Mouse (Mus musculus): ENCODE data around the gene Dst. TPM values are rescaled to one million over a fixed set of nuclear protein-coding genes. Genes with fewer than 3 reads are reported as not detected.

Dst gene
- total RNA-seq, 2 experiments from 2014 or later: 0.37 to 0.71 TPM

GRCm38 (mm10) chr1:34017323-34017722 lies 109.3 kb downstream of the Dst start:
- no peak for ATAC-seq (ENCODE audit: poor library complexity, severe bottlenecking)

DNA sequence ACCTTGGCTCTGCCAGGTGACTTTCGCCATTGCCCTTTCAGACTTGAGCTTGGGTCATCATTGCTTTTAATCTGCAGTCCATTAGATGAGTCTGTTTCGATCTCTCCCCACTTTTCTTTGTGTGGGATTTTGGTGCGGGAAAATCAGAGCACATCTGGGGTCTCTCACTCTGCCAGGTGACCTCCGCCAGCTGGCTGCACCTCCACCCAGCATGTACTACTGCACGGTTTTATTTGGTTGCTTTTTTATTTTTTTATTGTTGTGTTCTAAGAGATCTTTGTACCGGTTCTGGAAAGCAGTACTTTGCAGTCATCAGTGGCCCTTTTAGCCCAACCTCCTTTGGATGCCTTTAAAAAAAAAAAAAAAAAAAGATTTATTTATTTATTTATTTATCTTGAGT lies 112.6 kb downstream of the Dst start:
- ATAC-seq (ENCODE audit: poor library complexity, severe bottlenecking): no peak

GRCm38 (mm10) chr1:34021574-34021973 lies 113.5 kb downstream of the Dst start:
- no peak for ATAC-seq (ENCODE audit: poor library complexity, severe bottlenecking)

DNA sequence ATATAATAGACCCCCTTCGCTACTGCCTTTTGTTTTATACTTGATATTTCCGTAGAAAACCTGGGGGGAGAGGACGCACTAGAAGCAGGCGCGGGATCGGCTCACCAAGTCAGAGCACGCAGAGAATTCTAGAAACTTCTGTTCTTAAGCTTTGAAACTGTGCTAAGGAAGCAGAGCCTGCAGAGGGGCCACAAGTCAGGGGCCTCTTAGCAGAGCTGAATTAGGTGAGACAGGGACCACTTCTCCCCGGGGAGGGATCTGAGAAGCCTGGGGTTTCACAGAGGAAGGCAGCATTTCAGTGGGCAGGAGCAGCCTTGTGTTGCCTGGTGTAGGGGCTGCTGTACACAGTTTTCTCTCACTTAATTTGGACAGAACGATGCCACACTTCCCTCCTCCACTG lies 115.1 kb downstream of the Dst start:
- ATAC-seq (ENCODE audit: poor library complexity, severe bottlenecking): no peak

DNA sequence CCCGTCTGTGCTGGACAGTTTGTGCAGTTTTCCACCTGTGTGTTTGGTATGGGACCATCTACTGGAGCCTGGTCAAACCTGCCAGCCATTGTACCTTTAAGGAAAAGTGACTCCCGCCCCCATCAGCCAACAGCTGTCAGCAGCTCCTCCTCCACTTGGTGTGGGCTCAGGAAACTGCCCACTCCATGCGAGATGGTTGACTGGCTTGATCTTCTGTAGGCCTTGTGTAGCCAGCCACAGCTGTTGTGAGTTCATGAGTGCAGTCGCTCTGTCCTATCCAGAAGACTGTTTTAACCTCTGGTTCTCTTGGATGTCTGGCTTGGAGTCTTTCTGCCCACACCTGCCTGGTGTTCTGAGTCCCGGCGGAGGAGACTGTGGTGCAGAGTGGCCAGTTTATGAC lies 117.9 kb downstream of the Dst start:
- no peak for ATAC-seq (ENCODE audit: poor library complexity, severe bottlenecking)

- no peak for ATAC-seq (ENCODE audit: poor library complexity, severe bottlenecking)
Observed at GRCm38 (mm10) chr1:34028722-34029121, 120.7 kb downstream of the Dst start.

GRCm38 (mm10) chr1:34030330-34031021 lies 122.5 kb downstream of the Dst start:
- ATAC-seq (ENCODE audit: poor library complexity, severe bottlenecking): no peak

GRCm38 (mm10) chr1:34033052-34033451 lies 125.0 kb downstream of the Dst start:
- no peak for ATAC-seq (ENCODE audit: poor library complexity, severe bottlenecking)

DNA sequence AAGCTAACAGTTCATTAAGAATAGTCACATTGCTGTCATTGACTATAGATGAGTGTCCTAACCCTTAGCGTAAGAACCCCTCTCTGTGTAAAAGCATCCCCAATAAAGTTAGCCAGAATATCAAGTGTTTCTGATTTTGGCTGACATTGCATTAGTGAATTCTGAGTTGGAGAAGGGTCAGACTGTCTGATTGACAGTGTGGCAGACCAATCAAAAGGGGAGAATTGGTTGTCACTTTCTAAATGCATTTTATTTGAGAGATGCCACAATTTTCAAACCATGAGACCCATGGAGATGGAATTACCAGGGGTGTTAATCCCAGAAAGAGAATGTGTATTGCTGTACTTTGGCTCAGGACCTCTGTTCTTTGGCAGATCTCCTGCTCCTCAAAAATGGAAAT lies 125.5 kb downstream of the Dst start:
- no peak for ATAC-seq (ENCODE audit: poor library complexity, severe bottlenecking)

DNA sequence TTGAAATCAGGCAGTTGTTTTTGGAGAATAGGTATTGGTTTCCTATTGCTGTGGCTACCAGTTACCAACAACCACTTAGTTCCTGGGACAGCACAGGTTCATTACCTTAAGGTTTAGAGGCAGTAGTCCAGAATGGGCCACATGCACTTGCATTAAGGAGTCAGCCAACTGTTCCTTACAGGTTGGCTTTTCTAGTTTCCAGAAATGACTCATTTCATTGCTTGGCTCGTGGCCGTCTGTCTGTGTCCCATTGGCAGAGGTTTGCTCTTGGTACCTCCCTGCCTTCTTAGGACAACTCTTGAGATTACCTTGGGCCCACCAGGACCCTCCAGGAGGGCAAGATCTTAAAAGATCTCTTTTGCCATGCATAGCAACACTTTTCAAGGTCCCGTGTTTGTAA lies 125.9 kb downstream of the Dst start:
- no peak for ATAC-seq (ENCODE audit: poor library complexity, severe bottlenecking)

GRCm38 (mm10) chr1:34036111-34036510 lies 128.1 kb downstream of the Dst start:
- no peak for ATAC-seq (ENCODE audit: poor library complexity, severe bottlenecking)

GRCm38 (mm10) chr1:34038571-34038970 lies 130.5 kb downstream of the Dst start:
- ATAC-seq (ENCODE audit: poor library complexity, severe bottlenecking): no peak

DNA sequence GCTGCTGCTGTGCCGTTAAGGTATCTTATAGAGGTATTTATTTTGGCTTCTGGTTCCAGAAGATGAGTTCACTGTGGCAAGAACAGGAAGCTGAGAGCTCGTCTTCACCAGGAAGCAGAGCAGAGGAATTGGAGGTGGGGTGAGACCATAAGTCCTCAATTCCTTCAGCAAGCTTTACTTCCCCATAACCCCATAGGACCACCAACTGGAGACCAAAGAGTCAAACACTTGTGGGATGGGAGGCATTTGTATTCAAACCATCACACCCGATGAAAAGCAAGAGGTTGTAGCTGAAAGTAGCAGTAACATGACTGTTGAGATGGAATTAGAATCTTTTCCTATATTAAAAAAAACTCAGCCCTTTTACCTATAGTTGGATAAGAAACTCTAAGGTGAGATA lies 132.0 kb downstream of the Dst start:
- ATAC-seq (ENCODE audit: poor library complexity, severe bottlenecking): no peak

GRCm38 (mm10) chr1:34040901-34041721 lies 133.1 kb downstream of the Dst start:
- no peak for ATAC-seq (ENCODE audit: poor library complexity, severe bottlenecking)

GRCm38 (mm10) chr1:34042299-34042698 lies 134.3 kb downstream of the Dst start:
- no peak for ATAC-seq (ENCODE audit: poor library complexity, severe bottlenecking)

DNA sequence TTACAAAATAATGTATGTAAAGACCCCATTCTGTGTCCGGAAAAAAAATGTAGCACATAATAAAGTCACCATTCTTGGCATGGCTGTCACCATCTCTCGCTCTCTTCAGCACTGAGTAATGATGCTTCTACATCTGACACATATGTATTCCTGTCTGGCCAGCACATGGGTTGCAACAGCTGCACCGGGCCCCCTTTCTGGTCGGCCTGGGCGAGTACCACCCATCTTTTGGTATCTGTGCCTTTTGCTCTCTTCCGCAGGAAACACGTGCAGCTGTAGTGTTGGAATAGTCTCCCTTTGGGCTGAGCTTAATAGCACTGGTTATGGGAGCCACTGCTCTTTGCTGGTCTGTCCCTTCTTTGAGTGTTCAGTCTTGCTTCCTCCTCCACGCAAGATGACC lies 135.3 kb downstream of the Dst start:
- ATAC-seq (ENCODE audit: poor library complexity, severe bottlenecking): no peak

DNA sequence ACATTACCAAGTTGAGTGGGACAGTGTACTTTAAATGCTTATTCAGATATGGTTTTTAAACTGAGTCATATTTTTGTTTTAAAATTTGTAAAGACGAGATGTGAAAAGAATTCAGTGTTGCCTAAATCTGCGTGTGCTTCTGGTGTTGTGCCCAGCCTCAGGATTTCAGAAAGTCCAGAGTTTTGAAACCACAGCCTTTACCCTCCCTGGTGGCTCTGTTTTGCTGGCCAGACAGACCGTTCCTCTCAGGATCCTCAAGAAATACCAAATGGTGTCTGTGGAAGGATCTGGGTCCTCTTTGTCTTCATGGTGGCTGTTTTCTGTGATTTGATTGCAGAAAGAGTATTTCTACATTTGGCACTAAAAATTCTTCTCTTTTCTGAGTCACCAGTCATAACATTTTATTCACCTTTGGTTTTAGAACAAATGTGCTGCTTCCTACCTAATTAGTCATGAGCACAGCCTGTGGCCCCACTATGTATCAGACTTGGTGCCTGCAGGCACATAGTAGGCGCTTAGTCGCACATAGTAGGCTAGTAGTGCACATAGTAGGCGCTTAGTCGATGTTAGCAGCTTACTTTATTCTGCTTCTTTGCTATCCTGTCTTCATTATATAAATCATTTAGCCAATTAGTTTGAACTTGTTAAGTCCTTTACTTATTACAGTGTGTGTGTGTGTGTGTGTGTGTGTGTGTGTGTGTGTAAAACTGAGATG lies 136.0 kb downstream of the Dst start:
- no peak for ATAC-seq (ENCODE audit: poor library complexity, severe bottlenecking)

GRCm38 (mm10) chr1:34044675-34045074 lies 136.7 kb downstream of the Dst start:
- no peak for ATAC-seq (ENCODE audit: poor library complexity, severe bottlenecking)

DNA sequence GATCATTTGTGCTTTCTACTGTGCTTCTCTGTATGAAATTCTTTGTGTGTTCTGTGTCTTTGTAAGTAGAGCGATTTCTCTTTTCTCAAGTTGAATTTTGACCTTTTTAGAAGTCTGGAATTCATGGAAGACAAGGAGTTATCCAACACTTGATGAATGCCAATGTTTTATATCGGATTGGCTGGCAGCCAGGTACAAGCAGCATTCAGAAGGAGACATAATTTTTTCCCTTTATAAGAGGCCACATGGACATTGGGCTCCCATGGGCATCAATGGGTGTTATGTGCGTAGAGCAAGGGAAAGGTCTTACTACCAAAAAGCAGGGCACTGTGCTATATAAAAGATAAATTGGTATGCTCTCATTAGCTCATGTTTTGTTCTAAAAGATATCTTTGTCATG lies 139.3 kb downstream of the Dst start:
- ATAC-seq (ENCODE audit: poor library complexity, severe bottlenecking): no peak

DNA sequence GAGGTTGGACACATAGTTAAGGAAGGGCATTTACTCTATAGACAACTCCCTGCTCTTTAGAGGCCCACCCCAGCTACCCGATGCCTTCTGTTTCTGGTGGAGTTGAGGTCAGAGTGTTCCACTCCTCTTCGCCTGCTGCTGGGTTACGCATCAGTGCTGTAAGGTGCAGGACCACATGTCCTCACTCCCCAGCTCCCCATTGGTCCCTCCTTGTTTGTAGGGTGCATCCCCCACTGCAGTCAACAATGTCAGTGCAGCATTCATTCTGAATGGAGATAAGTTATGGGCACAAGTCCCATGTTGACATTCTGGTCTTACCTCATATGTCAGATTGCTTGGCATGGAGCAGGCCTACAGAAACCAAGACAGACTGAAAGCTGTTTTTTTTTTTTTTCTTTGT lies 143.2 kb downstream of the Dst start:
- ATAC-seq (ENCODE audit: poor library complexity, severe bottlenecking): no peak

DNA sequence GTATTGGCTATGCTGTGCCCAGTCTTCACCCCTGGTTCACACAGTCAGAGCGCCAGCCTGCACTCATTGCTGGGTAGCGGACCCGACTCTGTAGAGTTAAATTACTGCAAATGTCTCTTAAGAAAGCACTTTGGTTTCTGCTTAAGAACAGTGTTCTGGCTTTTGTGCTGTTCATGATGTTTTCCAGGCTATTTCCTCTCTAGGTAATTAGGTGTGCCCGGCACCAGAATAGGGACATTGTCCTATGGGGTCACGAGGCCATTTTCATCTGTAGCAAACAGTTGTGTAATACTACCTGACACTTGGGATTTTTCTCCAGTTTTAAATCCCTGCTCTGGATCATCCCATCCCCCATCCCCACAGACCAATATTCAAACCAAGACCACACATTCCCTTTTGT lies 144.4 kb downstream of the Dst start:
- no peak for ATAC-seq (ENCODE audit: poor library complexity, severe bottlenecking)

- ATAC-seq (ENCODE audit: poor library complexity, severe bottlenecking): no peak
Observed at GRCm38 (mm10) chr1:34054970-34055369, 146.9 kb downstream of the Dst start.

All from megakaryocyte, adult 5-6 weeks (primary cell).